Mouse (Mus musculus) forebrain, embryonic 14.5 days (tissue): ENCODE data around the gene Cyp26c1. TPM values are rescaled to one million over a fixed set of nuclear protein-coding genes. Genes with fewer than 3 reads are reported as not detected.

Experiments used
- ATAC-seq: fragments of 200-750 bp; cut with Nextera tagmentation; 2 replicates; pipeline ENCODE4 v1.8.0; 2017; ENCODE audit warnings: mild to moderate bottlenecking, moderate library complexity
- DNase-seq: peaks from one replicate; pipeline ENCODE4 v3.0.0-alpha.2; 2015; ENCODE audit warnings: low spot score
- H3K27ac ChIP-seq: fragments of 300-500 bp; sonication (generic); 2 replicates; pipeline ENCODE4 v1.5.1; 2014; ENCODE audit warnings: low read depth, mild to moderate bottlenecking, control low read depth, low read length, moderate library complexity
- H3K27me3 ChIP-seq: fragments of 300-500 bp; sonication (generic); replicated peaks from 2 replicates; pipeline ENCODE4 v1.6.1; 2014; ENCODE audit warnings: low read length, control low read depth, mixed read lengths; ENCODE audit not compliant: control insufficient read depth, insufficient read depth
- H3K36me3 ChIP-seq: fragments of 300-500 bp; sonication (generic); 2 replicates; pipeline ENCODE4 v1.6.1; 2014; ENCODE audit warnings: low read length, control low read depth; ENCODE audit not compliant: control insufficient read depth, insufficient read depth
- H3K4me1 ChIP-seq: fragments of 300-500 bp; sonication (generic); 2 replicates; pipeline ENCODE4 v1.6.1; 2014; ENCODE audit warnings: antibody characterized with exemption, low read length, control low read depth; ENCODE audit not compliant: control insufficient read depth, insufficient read depth
- H3K4me2 ChIP-seq: fragments of 300-500 bp; sonication (generic); 2 replicates; pipeline ENCODE4 v1.6.1; 2014; ENCODE audit warnings: mild to moderate bottlenecking, control low read depth, low read length
- H3K4me3 ChIP-seq: fragments of 300-500 bp; sonication (generic); 2 replicates; pipeline ENCODE4 v1.5.1; 2014; ENCODE audit warnings: low read depth, low read length, control low read depth
- H3K9ac ChIP-seq: fragments of 300-500 bp; sonication (generic); 2 replicates; pipeline ENCODE4 v1.6.1; 2014; ENCODE audit warnings: mild to moderate bottlenecking, low read length, control low read depth, moderate library complexity
- H3K9me3 ChIP-seq: fragments of 300-500 bp; sonication (generic); replicated peaks from 2 replicates; pipeline ENCODE4 v1.6.1; 2016; ENCODE audit warnings: low read length, control low read depth, mixed read lengths; ENCODE audit not compliant: control insufficient read depth
- WGBS: fragments of 180-500 bp; shearing (Covaris S2); extraction: QIAGEN DNeasy Blood & Tissue Kit; methylation state at CpG from one replicate; pipeline ENCODE4 v1.1.7; 2014; 5-methylcytosine and 5-hydroxymethylcytosine counted together
- polyA plus RNA-seq: library from polyadenylated mRNA; unstranded; fragments of >200 nt; fragmentation: Nextera tagmentation; extraction: Ambion mirVana; gene quantifications from 2 replicates; pipeline ENCODE4 v1.2.1, GENCODE M21; 2014

Cyp26c1 gene
- polyA plus RNA-seq, 1 experiment from 2014 or later = not detected

- Histone ChIP-seq H3K4me3 (peak overlapping the region; percentile 23; the same call in 1 of the 2 replicates), H3K9me3 (no peaks in the 10 kb centered on the region), H3K27me3 (peaks cover 97% of the 10 kb centered on the region), H3K4me2 (no peak overlapping the region), H3K9ac (no peak overlapping the region), H3K36me3 (no peaks in the 10 kb centered on the region), H3K27ac (no peak overlapping the region), H3K4me1 (peaks cover 2% of the 10 kb centered on the region; the same call in 1 of the 2 replicates)
- ATAC-seq (no peak), DNase-seq (no peak)
- 2% methylated on average over 22 of the region's 22 CpGs for WGBS
Observed at GRCm38 (mm10) chr19:37696603-37697334, 11.4 kb downstream of the Cyp26c1 start.

GRCm38 (mm10) chr19:37697335-37697636 lies 11.9 kb downstream of the Cyp26c1 start:
- no peak for ATAC-seq
- Histone ChIP-seq H3K36me3 (no peaks in the 10 kb centered on the region), H3K9ac (no peak overlapping the region), H3K27me3 (peaks cover 97% of the 10 kb centered on the region), H3K4me3 (peak overlapping the region; percentile 23), H3K4me1 (peaks cover 2% of the 10 kb centered on the region; the same call in 1 of the 2 replicates), H3K27ac (no peak overlapping the region), H3K4me2 (peak overlapping the region; percentile 48), H3K9me3 (no peaks in the 10 kb centered on the region)
- DNase-seq = no peak
- under 1% methylated on average over 18 of the region's 18 CpGs for WGBS

GRCm38 (mm10) chr19:37697651-37698272 lies 12.4 kb downstream of the Cyp26c1 start, which contains the start of gene Cyp26a1:
Gene Cyp26a1 (plus strand): TSS chr19:37697798.
- no peak for ATAC-seq
- Histone ChIP-seq H3K36me3 (no peaks in the 10 kb centered on the region), H3K4me1 (peaks cover 2% of the 10 kb centered on the region; the same call in 1 of the 2 replicates), H3K27me3 (peaks cover 97% of the 10 kb centered on the region), H3K9me3 (no peaks in the 10 kb centered on the region), H3K27ac (no peak within 1 kb of the TSS), H3K9ac (no peak within 1 kb of the TSS), H3K4me3 (peak within 1 kb of the TSS; percentile 23), H3K4me2 (peak within 1 kb of the TSS; percentile 48)
- no peak for DNase-seq
- WGBS = under 1% methylated on average over 51 of the region's 51 CpGs

GRCm38 (mm10) chr19:37698273-37699160 lies 13.1 kb downstream of the Cyp26c1 start:
- peaks cover 97% of the 10 kb centered on the region for H3K27me3 ChIP-seq
- H3K4me2 ChIP-seq = peak overlapping the region; percentile 48
- H3K36me3 ChIP-seq = no peaks in the 10 kb centered on the region
- peak; percentile 35; the same call in 1 of the 2 replicates for ATAC-seq
- no peaks in the 10 kb centered on the region for H3K9me3 ChIP-seq
- 2% methylated on average over 61 of the region's 63 CpGs for WGBS
- H3K27ac ChIP-seq = no peak overlapping the region
- H3K4me1 ChIP-seq = peaks cover 2% of the 10 kb centered on the region; the same call in 1 of the 2 replicates
- DNase-seq = no peak
- H3K4me3 ChIP-seq = peak overlapping the region; percentile 23
- no peak overlapping the region for H3K9ac ChIP-seq

- 19% methylated on average over 9 of the region's 9 CpGs for WGBS
- H3K36me3 ChIP-seq = no peaks in the 10 kb centered on the region
- no peak overlapping the region for H3K4me2 ChIP-seq
- peaks cover 90% of the 10 kb centered on the region for H3K27me3 ChIP-seq
- no peak for ATAC-seq
- no peak for DNase-seq
- H3K9me3 ChIP-seq = no peaks in the 10 kb centered on the region
- H3K4me3 ChIP-seq = no peak overlapping the region
- no peak overlapping the region for H3K9ac ChIP-seq
- H3K4me1 ChIP-seq = peaks cover 2% of the 10 kb centered on the region; the same call in 1 of the 2 replicates
- no peak overlapping the region for H3K27ac ChIP-seq
Observed at GRCm38 (mm10) chr19:37699711-37700110, 14.3 kb downstream of the Cyp26c1 start.

GRCm38 (mm10) chr19:37702377-37703076 lies 17.1 kb downstream of the Cyp26c1 start:
- Histone ChIP-seq H3K9me3 (no peaks in the 10 kb centered on the region), H3K4me1 (0 out of 2 replicates have a peak, but pooled peaks cover 2% of the 10 kb centered on the region), H3K27ac (no peak overlapping the region), H3K4me3 (no peak overlapping the region), H3K9ac (no peak overlapping the region), H3K4me2 (no peak overlapping the region), H3K27me3 (peaks cover 64% of the 10 kb centered on the region), H3K36me3 (no peaks in the 10 kb centered on the region)
- 83% methylated on average over 21 of the region's 21 CpGs for WGBS
- DNase-seq = no peak
- no peak for ATAC-seq

- Histone ChIP-seq H3K27me3 (peaks cover 49% of the 10 kb centered on the region), H3K4me3 (no peak overlapping the region), H3K27ac (no peak overlapping the region), H3K9me3 (no peaks in the 10 kb centered on the region), H3K4me1 (no peaks in the 10 kb centered on the region), H3K4me2 (no peak overlapping the region), H3K36me3 (no peaks in the 10 kb centered on the region), H3K9ac (no peak overlapping the region)
- WGBS = 15% methylated on average over 3 of the region's 3 CpGs
- DNase-seq = peak; percentile 58
- peak; percentile 44; the same call in 1 of the 2 replicates for ATAC-seq
Observed at GRCm38 (mm10) chr19:37703902-37704509, 18.6 kb downstream of the Cyp26c1 start.

GRCm38 (mm10) chr19:37705722-37706121 lies 20.3 kb downstream of the Cyp26c1 start:
- Histone ChIP-seq H3K36me3 (no peaks in the 10 kb centered on the region), H3K4me1 (no peaks in the 10 kb centered on the region), H3K9me3 (no peaks in the 10 kb centered on the region), H3K9ac (no peak overlapping the region), H3K4me3 (no peak overlapping the region), H3K27me3 (peaks cover 32% of the 10 kb centered on the region), H3K27ac (no peak overlapping the region), H3K4me2 (no peak overlapping the region)
- ATAC-seq (no peak), DNase-seq (no peak)
- WGBS = 96% methylated on average over 5 of the region's 5 CpGs
